Mouse (Mus musculus) CH12.LX (cell line): ENCODE data around the gene Cyp1b1. TPM values are rescaled to one million over a fixed set of nuclear protein-coding genes. Genes with fewer than 3 reads are reported as not detected.

Experiments used
- DNase-seq: peaks from one replicate; pipeline ENCODE4 v3.0.0-alpha.2; 2013; ENCODE audit errors: extremely low read depth
- H3K27ac ChIP-seq: 2 replicates; pipeline ENCODE4 v1.5.1; 2012; ENCODE audit warnings: low read depth, mild to moderate bottlenecking, control low read depth, moderate library complexity; ENCODE audit not compliant: insufficient read depth
- H3K27me3 ChIP-seq: replicated peaks from 2 replicates; pipeline ENCODE3; 2012; ENCODE audit warnings: inconsistent platforms
- H3K36me3 ChIP-seq, 2 experiments: replicated peaks in 1 of 2; 2 replicates each; pipeline versions ENCODE3 to v1.6.1; 2012; ENCODE audit warnings: inconsistent platforms in 1 of 2, low read length in 1 of 2, mild to moderate bottlenecking in 1 of 2, mixed read lengths in 1 of 2, moderate library complexity in 1 of 2; ENCODE audit not compliant: control insufficient read depth in 1 of 2, insufficient read depth in 1 of 2
- H3K4me1 ChIP-seq, 2 experiments: 2 replicates each; pipeline ENCODE4 v1.6.1; 2012; ENCODE audit warnings: inconsistent platforms in 1 of 2, moderate library complexity in 1 of 2; ENCODE audit not compliant: insufficient read depth in 2 of 2, control insufficient read depth in 1 of 2
- H3K4me2 ChIP-seq: 2 replicates; pipeline ENCODE4 v1.6.1; 2012; ENCODE audit warnings: low read depth, mild to moderate bottlenecking, control low read depth; ENCODE audit not compliant: poor library complexity, insufficient read depth, severe bottlenecking
- H3K4me3 ChIP-seq, 3 experiments: fragments of 150-350 bp in 1 of 3; sonication (generic) in 1 of 3; replicated peaks in 1 of 3; 2 replicates each; pipeline versions ENCODE3 to v1.5.1; 2011 to 2012; ENCODE audit warnings: low read depth in 2 of 3, low read length in 2 of 3, mild to moderate bottlenecking in 2 of 3, moderate library complexity in 2 of 3, control low read depth in 1 of 3, improper control_type of control experiment in 1 of 3, inconsistent platforms in 1 of 3, mixed read lengths in 1 of 3; ENCODE audit not compliant: poor library complexity in 1 of 3
- H3K79me2 ChIP-seq: replicated peaks from 2 replicates; pipeline ENCODE4 v1.6.1; 2012; ENCODE audit warnings: mild to moderate bottlenecking, moderate library complexity; ENCODE audit not compliant: control insufficient read depth, poor library complexity, insufficient read depth, severe bottlenecking; ENCODE audit errors: extremely low read depth
- H3K9ac ChIP-seq: 2 replicates; pipeline ENCODE4 v1.6.1; 2012; ENCODE audit warnings: low read depth, mild to moderate bottlenecking, control low read depth, moderate library complexity; ENCODE audit not compliant: insufficient read depth
- H3K9me3 ChIP-seq: replicated peaks from 2 replicates; pipeline ENCODE3; 2012; ENCODE audit warnings: low read length, inconsistent platforms, mixed read lengths
- CTCF ChIP-seq, 2 experiments: IDR thresholded peaks in 1 of 2; conservative IDR thresholded peaks in 1 of 2; 2 replicates each; pipeline ENCODE4 v1.5.1; 2011 to 2012; ENCODE audit warnings: low read depth in 2 of 2, low read length in 2 of 2, improper control_type of control experiment in 1 of 2, inconsistent platforms in 1 of 2, mild to moderate bottlenecking in 1 of 2, moderate library complexity in 1 of 2
- ELF1 ChIP-seq: IDR thresholded peaks from 2 replicates; pipeline ENCODE4 v1.6.1; 2014; ENCODE audit warnings: low read depth, mild to moderate bottlenecking, inconsistent platforms, low read length, improper control_type of control experiment
- GABPA ChIP-seq: IDR thresholded peaks from 2 replicates; pipeline ENCODE4 v1.6.1; 2012; ENCODE audit warnings: low read depth, low read length, improper control_type of control experiment, inconsistent platforms; ENCODE audit not compliant: insufficient replicate concordance
- IRF4 ChIP-seq: IDR thresholded peaks from 2 replicates; pipeline ENCODE4 v1.6.1; 2014; ENCODE audit warnings: low read depth, mild to moderate bottlenecking, inconsistent platforms, low read length, improper control_type of control experiment
- MAX ChIP-seq: IDR thresholded peaks from 2 replicates; pipeline ENCODE4 v1.6.1; 2011; ENCODE audit warnings: low read length, improper control_type of control experiment
- MEF2A ChIP-seq: IDR thresholded peaks from 2 replicates; pipeline ENCODE4 v1.6.1; 2014; ENCODE audit warnings: low read depth, mild to moderate bottlenecking, inconsistent platforms, low read length, improper control_type of control experiment, borderline replicate concordance
- NELFE ChIP-seq: IDR thresholded peaks from 2 replicates; pipeline ENCODE4 v1.6.1; 2011; ENCODE audit warnings: low read depth, low read length, improper control_type of control experiment
- RCOR1 ChIP-seq: conservative IDR thresholded peaks from 2 replicates; pipeline ENCODE4 v1.6.1; 2012; ENCODE audit warnings: low read depth, mild to moderate bottlenecking, inconsistent platforms, low read length, improper control_type of control experiment
- SIN3A ChIP-seq: IDR thresholded peaks from 2 replicates; pipeline ENCODE4 v1.6.1; 2012; ENCODE audit warnings: low read length, improper control_type of control experiment, inconsistent platforms
- TBP ChIP-seq: conservative IDR thresholded peaks from 2 replicates; pipeline ENCODE4 v1.6.1; 2011; ENCODE audit warnings: low read depth, low read length, improper control_type of control experiment
- TCF12 ChIP-seq: IDR thresholded peaks from 2 replicates; pipeline ENCODE4 v1.6.1; 2014; ENCODE audit warnings: low read depth, mild to moderate bottlenecking, inconsistent platforms, low read length, improper control_type of control experiment
- UBTF ChIP-seq: IDR thresholded peaks from 2 replicates; pipeline ENCODE4 v1.6.1; 2012; ENCODE audit warnings: low read depth, mild to moderate bottlenecking, inconsistent platforms, low read length, improper control_type of control experiment, moderate library complexity
- USF2 ChIP-seq: conservative IDR thresholded peaks from 2 replicates; pipeline ENCODE4 v1.6.1; 2011; ENCODE audit warnings: low read depth, low read length, improper control_type of control experiment
- dilution Hi-C: fragments of 300-500 bp; cut with MboI; formaldehyde crosslinking; loops from 2 replicates; pipeline ENCODE4 v1.14.3; 2020; ENCODE audit warnings: low sequenced_read_pairs; ENCODE audit not compliant: extremely low pct_unique_long_range_greater_than_20kb, extremely low pct_ligation_motif_present
- in situ Hi-C: fragments of 300-500 bp; cut with MboI; formaldehyde crosslinking; loops from 3 replicates; pipeline ENCODE4 v1.14.3; 2019; ENCODE audit warnings: low sequenced_read_pairs, low pct_ligation_motif_present, low pct_unique_long_range_greater_than_20kb, mixed read lengths
- polyA plus RNA-seq: library from polyadenylated mRNA; unstranded; fragments of >175 nt; gene quantifications from 2 replicates; pipeline ENCODE4 v1.2.1, GENCODE M21; 2012; ENCODE audit warnings: low read depth; ENCODE audit not compliant: insufficient read length
- total RNA-seq, 2 experiments: library from RNA; depleted of rRNA; stranded (reverse); fragments of 300-350 nt in 1 of 2; fragments of >200 nt in 1 of 2; gene quantifications; 2 replicates each; pipeline ENCODE4 v1.2.3; 2012 to 2014

Cyp1b1 gene
- total and polyA plus RNA-seq, 3 experiments = not detected

GRCm38 (mm10) chr17:79728053-79728584, 13.3 kb upstream of the Cyp1b1 start:
- Histone ChIP-seq H3K27me3 (no peaks in the 10 kb centered on the region), H3K9me3 (no peaks in the 10 kb centered on the region), H3K36me3 (no peaks in the 10 kb centered on the region), H3K27ac (no peak overlapping the region), H3K4me2 (no peak overlapping the region), H3K4me1 (peaks cover 3 to 15% of the 10 kb centered on the region in 2 experiments; a peak in 2 of 4 replicates), H3K79me2 (no peaks in the 10 kb centered on the region), H3K9ac (no peak overlapping the region), H3K4me3 (no peak overlapping the region)
- dilution Hi-C loops (no loop called here), in situ Hi-C loops (no loop called here)
- TF ChIP-seq USF2 (no peak), CTCF (conservative IDR thresholded peaks at IDR 0.05 in 1 of 2, IDR thresholded peaks at IDR 0.05 in 1 of 2; ENCODE audit: low read depth in 2 of 2, low read length in 2 of 2) (no peak), NELFE (no peak), RCOR1 (no peak), IRF4 (no peak), ELF1 (no peak), GABPA (no peak), MEF2A (no peak), MAX (no peak), TBP (no peak), TCF12 (no peak)
- DNase-seq = no peak

- H3K9ac ChIP-seq = no peak overlapping the region
- no peaks in the 10 kb centered on the region for H3K27me3 ChIP-seq
- dilution Hi-C loops (no loop called here), in situ Hi-C loops (no loop called here)
- no peaks in the 10 kb centered on the region for H3K4me1 ChIP-seq
- H3K79me2 ChIP-seq = no peaks in the 10 kb centered on the region
- no peak for TF ChIP-seq UBTF
- no peak for TF ChIP-seq SIN3A
- no peak for TF ChIP-seq NELFE
- no peak for TF ChIP-seq RCOR1
- no peak for TF ChIP-seq MAX
- H3K27ac ChIP-seq = no peak overlapping the region
- no peaks in the 10 kb centered on the region for H3K9me3 ChIP-seq
- no peak for DNase-seq
- H3K4me2 ChIP-seq = no peak overlapping the region
- no peaks in the 10 kb centered on the region for H3K36me3 ChIP-seq
- no peak overlapping the region for H3K4me3 ChIP-seq
Observed at GRCm38 (mm10) chr17:79726613-79727012, 11.8 kb upstream of the Cyp1b1 start.

- no peak for DNase-seq
- TF ChIP-seq GABPA (no peak), CTCF (conservative IDR thresholded peaks at IDR 0.05 in 1 of 2, IDR thresholded peaks at IDR 0.05 in 1 of 2; ENCODE audit: low read depth in 2 of 2, low read length in 2 of 2) (no peak), ELF1 (no peak), NELFE (no peak), MEF2A (no peak)
- Histone ChIP-seq H3K4me1 (0 out of 4 replicates have a peak, but pooled peaks cover 0 to 3% of the 10 kb centered on the region in 2 experiments), H3K9me3 (no peaks in the 10 kb centered on the region), H3K79me2 (no peaks in the 10 kb centered on the region), H3K27ac (no peak overlapping the region), H3K27me3 (peaks cover 27% of the 10 kb centered on the region), H3K36me3 (no peaks in the 10 kb centered on the region), H3K4me3 (no peak overlapping the region), H3K9ac (no peak overlapping the region), H3K4me2 (no peak overlapping the region)
- in situ Hi-C loops (loop anchor here (25.0 kb wide), 1 partner anchor 467 kb away; no protein-coding TSS in a partner anchor), dilution Hi-C loops (no loop called here)
Observed at GRCm38 (mm10) chr17:79720681-79721080, 5.8 kb upstream of the Cyp1b1 start.
